Mouse (Mus musculus) liver, adult 2 months (tissue): ENCODE measurements around the gene Rex2.
"Not testable (repeated sequence)": the region's sequence is repeated elsewhere in the genome, so short reads cannot be mapped to it uniquely, and the experiment has no call there.

Experiments
- CTCF ChIP-seq: fragments of 200-500 bp; IDR thresholded peaks from 2 replicates; pipeline ENCODE4 v1.5.1; 2011; ENCODE audit warnings: low read depth, low read length, control low read depth
- POLR2A ChIP-seq: fragments of 200-500 bp; IDR thresholded peaks from 2 replicates; pipeline ENCODE4 v1.6.1; 2011; ENCODE audit warnings: low read length, control low read depth; ENCODE audit not compliant: insufficient read depth; ENCODE audit errors: extremely low read depth

GRCm38 (mm10) chr4:147018400-147018799 lies 3.2 kb upstream of the Rex2 start:
- TF ChIP-seq CTCF, POLR2A: not testable (repeated sequence)
